Mouse (Mus musculus): Measurements from ENCODE around the gene Gm44511.
"Not testable (repeated sequence)": the region's sequence is repeated elsewhere in the genome, so short reads cannot be mapped to it uniquely, and the experiment has no call there.

Gene Gm44511

GRCm38 (mm10) chr6:128799144-128799895, 26.8 kb downstream of the Gm44511 start:
- peak; percentile 79 for DNase-seq (ENCODE audit: low spot score)

DNA sequence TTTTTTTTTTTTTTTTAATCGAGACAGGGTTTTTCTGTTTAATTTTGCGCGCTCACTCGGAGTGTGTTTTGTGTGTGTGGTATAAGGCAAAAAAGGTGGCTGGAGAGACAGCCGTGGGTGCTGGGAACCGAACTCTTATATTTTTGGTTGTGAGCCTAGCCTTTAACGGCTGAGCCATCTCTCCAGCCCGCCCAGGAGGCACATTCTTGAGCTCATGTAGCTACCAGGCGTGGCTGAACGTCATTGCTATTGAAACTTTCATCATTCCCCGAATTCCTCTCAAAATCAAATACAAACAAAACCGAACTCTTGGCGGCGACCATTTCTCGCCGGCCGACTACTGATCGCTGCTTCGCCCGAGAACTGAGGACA, 27.4 kb downstream of the Gm44511 start:
- peak; percentile 76 for DNase-seq (ENCODE audit: low spot score)

DNA sequence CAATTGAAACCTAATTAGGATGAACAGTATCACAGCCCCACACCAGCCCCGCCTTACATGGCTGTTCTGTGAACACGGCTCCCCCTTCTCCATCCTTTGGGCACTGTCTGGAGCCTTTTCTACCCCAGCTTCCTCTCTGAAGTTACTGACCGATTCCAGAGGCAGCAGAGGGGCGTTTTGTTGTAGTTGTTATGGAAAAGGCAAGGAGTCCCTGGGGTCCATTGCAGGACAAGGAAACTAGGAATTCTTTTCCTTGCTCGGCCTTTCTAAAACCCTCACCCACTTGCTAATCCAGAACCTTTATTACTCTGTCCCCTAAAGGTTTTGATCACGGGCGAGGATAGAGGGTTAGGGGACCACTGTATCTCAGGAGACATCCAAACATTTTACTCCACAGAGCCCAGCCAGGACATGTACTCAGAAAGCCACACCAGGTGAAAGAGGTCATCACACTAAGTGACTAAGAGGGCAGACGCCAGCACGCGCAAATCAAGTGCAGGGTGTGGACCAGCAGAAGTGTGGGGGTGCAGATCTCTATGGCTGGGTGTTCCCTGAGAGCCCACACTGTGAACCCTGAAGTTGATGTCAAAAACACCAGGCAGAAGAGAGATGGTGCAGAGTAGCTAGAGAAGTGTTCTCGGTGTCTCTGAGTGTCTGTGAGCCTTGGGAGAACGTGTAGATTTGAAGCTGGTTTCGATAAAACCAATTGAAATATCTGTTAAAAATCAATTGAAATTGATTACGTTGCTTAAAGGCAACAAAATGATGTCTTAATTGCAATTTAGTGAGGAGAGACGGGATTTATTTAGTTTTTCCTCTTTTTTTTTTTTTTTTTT, 28.0 kb downstream of the Gm44511 start:
- no peak for DNase-seq (ENCODE audit: low spot score)

- DNase-seq (ENCODE audit: low spot score) = no peak
Observed at GRCm38 (mm10) chr6:128797185-128797905, 28.8 kb downstream of the Gm44511 start.

- DNase-seq (ENCODE audit: low spot score) = no peak
Observed at GRCm38 (mm10) chr6:128796321-128796955, 29.7 kb downstream of the Gm44511 start.

- DNase-seq (ENCODE audit: low spot score) = no peak
Observed at GRCm38 (mm10) chr6:128793734-128794133, 32.4 kb downstream of the Gm44511 start.

DNA sequence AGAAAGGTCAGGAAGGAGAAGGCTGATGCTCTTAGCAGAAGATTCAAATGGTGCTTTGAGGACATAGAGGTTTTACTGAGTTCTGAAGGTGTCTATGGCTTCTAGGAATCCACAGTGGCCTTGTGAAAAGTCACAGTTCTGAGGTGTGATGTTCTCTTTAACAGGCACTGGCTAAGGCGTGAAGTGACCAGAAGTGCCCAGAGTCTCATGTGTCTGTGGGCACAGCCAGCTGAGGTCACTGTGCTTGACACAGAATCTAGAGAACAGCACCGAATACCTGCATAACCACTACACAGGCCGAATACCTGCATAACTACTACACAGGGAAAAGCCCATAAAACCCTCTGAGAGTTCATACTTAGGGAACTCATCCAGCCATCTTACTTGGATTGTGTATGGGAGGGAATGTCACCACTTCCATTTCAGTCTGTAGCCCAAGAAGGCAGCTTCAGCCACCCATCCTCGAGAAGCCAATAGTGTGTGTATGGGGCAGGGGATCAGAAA, 35.6 kb downstream of the Gm44511 start:
- not testable (repeated sequence) for DNase-seq (ENCODE audit: low spot score)

GRCm38 (mm10) chr6:128789115-128789514, 37.0 kb downstream of the Gm44511 start, which contains the start of gene Klrb1c:
TSS of gene Klrb1c (minus strand) at chr6:128789215.
- no peak for DNase-seq (ENCODE audit: low spot score)

DNA sequence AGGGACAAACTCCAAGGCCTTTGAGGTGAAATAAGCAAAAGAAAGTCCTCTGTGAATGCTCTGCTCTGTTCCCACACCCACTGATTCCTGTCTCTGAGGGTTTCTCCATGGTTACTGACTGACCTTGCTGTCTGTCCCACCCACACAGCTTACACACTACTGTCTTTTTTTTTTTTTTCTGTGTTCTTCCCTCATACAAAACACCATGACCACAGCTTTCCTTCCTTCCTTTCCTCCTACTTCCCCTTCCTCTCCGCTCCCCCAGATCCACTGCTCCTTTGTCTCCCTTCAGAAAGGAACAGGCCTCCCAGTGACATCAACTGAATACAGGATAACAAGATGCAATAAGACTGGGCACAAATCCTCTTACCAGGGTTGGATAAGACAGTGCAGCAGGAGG, 37.6 kb downstream of the Gm44511 start:
- DNase-seq (ENCODE audit: low spot score) = no peak

GRCm38 (mm10) chr6:128786396-128786795, 39.7 kb downstream of the Gm44511 start:
- not testable (repeated sequence) for DNase-seq (ENCODE audit: low spot score)

DNA sequence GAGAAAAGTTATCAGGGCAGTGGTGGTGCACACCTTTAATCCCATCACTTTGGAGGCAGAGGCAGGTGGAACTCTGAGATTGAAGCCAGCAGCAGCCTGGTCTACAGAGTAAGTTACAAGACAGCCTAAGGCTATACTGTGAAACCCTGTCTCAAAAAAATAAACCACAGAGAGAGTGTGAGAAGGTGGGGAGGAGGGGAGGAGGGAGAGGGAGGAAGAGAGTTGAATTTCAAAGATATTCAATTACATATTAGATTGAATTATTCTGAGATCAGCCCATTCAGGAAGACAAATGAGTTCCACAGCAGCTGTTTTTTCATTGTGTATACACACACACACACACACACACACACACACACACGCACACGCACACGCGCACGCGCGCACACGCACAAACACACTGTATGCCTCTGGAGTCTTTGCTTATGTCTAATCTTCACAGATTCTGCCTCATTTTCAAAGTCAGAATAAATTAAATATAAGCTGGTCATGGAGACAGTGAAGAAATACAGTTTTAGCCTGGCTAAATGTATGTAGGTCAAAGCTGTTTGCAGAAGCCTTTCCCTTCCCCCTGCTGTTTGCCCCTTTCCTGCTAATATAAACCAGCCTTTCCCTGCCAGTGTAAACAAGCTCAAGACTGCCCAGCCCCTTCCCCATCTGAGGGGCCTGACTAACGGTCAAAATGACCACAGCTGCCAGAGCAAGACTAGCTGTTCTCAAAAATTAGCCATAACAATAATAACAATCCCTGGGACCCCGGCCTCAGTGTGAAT, 56.4 kb downstream of the Gm44511 start:
- DNase-seq (ENCODE audit: low spot score) = no peak

GRCm38 (mm10) chr6:128768047-128768446, 58.1 kb downstream of the Gm44511 start:
- no peak for DNase-seq (ENCODE audit: low spot score)

DNA sequence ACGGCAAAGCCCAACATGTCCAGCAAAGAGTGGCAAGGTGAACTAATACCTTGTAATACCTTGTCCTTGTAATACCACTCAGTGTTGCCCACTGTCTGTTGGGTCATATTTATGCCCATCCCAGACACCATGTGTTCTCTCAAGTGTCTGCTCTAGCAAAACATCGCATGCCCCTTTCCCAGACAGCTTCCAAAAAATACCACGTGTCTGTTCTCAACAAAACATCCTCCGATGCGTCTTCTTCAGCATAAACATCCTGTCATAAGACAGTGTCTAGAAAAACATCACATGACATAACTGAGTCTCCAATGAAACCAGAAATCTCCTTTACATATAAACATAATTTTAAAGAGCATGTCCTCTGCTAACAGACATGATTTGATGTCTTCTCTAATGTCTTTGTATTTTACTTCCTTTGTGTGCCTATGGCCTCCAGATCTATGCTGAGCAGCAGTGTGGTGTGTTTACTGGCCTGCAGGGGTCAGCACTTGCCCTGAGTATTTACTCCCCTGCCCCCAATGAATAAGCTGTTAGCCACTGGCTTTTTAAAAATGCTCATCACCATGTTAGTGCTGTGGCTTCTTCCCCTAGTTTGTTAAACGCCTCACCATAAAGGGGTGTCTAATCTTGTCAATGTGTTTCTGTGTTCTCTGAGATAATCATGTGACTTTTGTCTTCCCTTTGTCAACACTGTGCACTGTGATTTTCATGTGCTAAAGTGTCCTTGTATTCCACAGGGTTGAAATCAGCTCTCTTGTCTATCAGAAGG, 59.4 kb downstream of the Gm44511 start:
- DNase-seq (ENCODE audit: low spot score) = peak; percentile 18

- DNase-seq (ENCODE audit: low spot score) = no peak
Observed at GRCm38 (mm10) chr6:128765211-128765610, 60.9 kb downstream of the Gm44511 start.

- no peak for DNase-seq (ENCODE audit: low spot score)
Observed at GRCm38 (mm10) chr6:128764598-128764997, 61.5 kb downstream of the Gm44511 start.

DNA sequence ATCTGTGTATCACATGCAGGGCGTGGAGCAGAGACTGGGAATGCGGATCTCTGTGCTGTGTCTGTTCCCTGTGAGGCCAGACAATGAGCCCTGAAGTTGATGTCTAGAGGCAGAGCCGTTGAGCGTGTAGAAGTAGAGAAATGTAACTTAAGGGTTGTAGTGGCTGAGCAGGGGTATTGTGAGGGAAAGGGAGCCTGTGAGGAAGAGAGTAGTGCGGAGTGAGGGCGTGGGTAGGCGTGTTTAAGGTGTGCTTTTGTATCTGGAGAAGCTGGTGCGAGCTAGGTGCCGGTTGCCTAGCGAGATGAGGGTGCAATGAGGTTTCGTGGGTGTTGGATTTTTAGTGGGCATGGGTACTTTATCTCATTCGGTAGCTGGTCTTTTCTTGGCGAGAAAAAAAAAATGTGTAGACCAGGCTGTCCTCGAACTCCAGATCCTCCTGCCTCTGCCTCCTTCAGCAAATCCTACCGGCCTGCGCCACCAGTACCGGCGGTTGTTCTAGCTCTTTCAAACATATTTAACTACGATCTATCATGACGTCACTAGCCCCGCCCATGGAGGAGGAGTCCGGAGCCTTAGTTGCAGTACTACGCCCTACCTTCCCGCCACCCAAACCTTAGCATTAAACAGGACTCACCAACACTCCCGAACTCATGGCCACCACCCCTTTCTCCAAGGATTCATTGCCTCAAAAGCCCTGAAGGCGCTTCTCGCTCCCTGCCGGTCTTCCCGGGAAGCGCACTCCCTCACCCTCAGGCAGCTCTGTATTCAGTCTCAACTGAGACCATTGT, 62.2 kb downstream of the Gm44511 start:
- peak; percentile 78 for DNase-seq (ENCODE audit: low spot score)

DNA sequence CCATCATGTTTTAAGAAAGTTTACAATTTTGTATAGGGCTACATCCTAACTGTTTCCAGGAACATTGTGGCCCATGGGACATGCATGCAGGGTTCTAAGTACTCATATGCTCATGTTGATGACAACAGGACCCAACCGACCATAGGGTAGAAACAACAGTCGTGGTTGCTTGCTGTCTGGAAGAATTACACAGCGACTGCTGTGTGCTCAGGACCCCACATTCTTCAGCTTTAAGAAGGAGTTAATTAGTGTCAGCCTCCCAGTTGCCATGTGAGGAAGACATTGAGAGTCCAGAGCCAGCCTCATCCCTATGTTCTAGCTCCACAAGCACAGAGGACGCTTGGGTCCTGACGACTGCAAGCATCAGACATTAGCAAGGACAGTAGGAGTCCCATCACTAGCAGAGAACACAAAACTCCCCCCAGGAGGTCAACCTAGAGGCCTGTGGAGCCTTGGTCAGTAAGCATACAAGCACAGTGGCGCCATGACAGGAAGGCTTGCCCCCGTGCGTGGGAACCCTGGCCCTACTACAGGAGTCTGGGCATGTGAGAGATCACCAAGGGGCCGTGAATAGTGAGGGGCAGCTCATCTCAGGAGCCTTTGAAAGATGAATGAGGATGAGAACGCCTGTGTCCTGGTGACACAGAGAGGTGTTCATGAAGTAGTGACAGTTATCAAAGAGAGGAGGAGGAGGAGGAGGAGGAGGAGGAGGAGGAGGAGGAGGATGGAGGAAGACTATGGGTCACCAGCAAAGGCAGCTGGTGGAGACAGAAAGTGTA, 63.0 kb downstream of the Gm44511 start:
- DNase-seq (ENCODE audit: low spot score) = not testable (repeated sequence)

DNA sequence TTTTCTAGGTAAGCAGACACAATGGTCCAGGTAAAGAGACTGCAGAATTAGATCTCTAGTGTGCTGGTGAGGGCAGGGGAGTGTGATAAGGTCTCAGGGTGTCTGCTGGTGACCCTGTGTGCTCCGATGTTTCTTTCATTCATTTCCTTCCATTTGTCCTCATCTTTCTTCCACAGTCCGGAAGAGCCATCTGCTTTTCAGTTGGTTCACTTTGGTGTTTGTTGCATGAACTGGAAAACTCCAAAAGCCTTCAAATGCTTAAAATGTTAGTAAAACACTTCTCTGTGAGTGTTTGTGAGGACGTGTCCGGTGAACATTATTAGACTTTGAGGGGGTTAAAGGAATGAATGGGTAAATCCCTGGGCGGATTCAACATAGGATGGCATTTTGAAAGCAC, 65.0 kb downstream of the Gm44511 start:
- DNase-seq (ENCODE audit: low spot score) = no peak
